Mouse (Mus musculus): Measurements from ENCODE around the gene Ptgr2. TPM values are rescaled to one million over a fixed set of nuclear protein-coding genes. Genes with fewer than 3 reads are reported as not detected.
A peak's percentile ranks its signal among the peaks of the same experiment; 100 is the strongest.
"Not testable (repeated sequence)": the region's sequence is repeated elsewhere in the genome, so short reads cannot be mapped to it uniquely, and the experiment has no call there.

Ptgr2 gene
- 34.4 and 40.1 TPM in 2 replicates for total RNA-seq (2017)

GRCm38 (mm10) chr12:84284885-84285592, at the start of gene Ptgr2:
TSS of gene Ptgr2 (plus strand) at chr12:84285232.
- peak; percentile 96 for ATAC-seq (ENCODE audit: extremely low read depth, insufficient number of reproducible peaks, low FRiP score, poor library complexity, severe bottlenecking)

GRCm38 (mm10) chr12:84235577-84235976, 49.5 kb upstream of the Ptgr2 start:
- ATAC-seq (ENCODE audit: extremely low read depth, insufficient number of reproducible peaks, low FRiP score, poor library complexity, severe bottlenecking): no peak

GRCm38 (mm10) chr12:84235981-84236752, 48.9 kb upstream of the Ptgr2 start:
- ATAC-seq (ENCODE audit: extremely low read depth, insufficient number of reproducible peaks, low FRiP score, poor library complexity, severe bottlenecking): no peak

- not testable (repeated sequence) for ATAC-seq (ENCODE audit: extremely low read depth, insufficient number of reproducible peaks, low FRiP score, poor library complexity, severe bottlenecking)
These were observed 48.0 kb upstream of the Ptgr2 start for GRCm38 (mm10) chr12:84237036-84237435.

GRCm38 (mm10) chr12:84243076-84243770, 41.8 kb upstream of the Ptgr2 start:
- ATAC-seq (ENCODE audit: extremely low read depth, insufficient number of reproducible peaks, low FRiP score, poor library complexity, severe bottlenecking): peak; percentile 92

- peak; percentile 38; the same call in 1 of the 2 replicates for ATAC-seq (ENCODE audit: extremely low read depth, insufficient number of reproducible peaks, low FRiP score, poor library complexity, severe bottlenecking)
These were observed 39.3 kb upstream of the Ptgr2 start for GRCm38 (mm10) chr12:84245683-84246082.

GRCm38 (mm10) chr12:84249217-84249616, 35.8 kb upstream of the Ptgr2 start:
- peak; percentile 85 for ATAC-seq (ENCODE audit: extremely low read depth, insufficient number of reproducible peaks, low FRiP score, poor library complexity, severe bottlenecking)

- peak; percentile 91 for ATAC-seq (ENCODE audit: extremely low read depth, insufficient number of reproducible peaks, low FRiP score, poor library complexity, severe bottlenecking)
These were observed 32.2 kb upstream of the Ptgr2 start for GRCm38 (mm10) chr12:84252811-84253210.

- no peak for ATAC-seq (ENCODE audit: extremely low read depth, insufficient number of reproducible peaks, low FRiP score, poor library complexity, severe bottlenecking)
These were observed 30.1 kb upstream of the Ptgr2 start for GRCm38 (mm10) chr12:84254886-84255285.

- 0 out of 2 replicates have a peak, but pooled peaks have one; percentile 36 for ATAC-seq (ENCODE audit: extremely low read depth, insufficient number of reproducible peaks, low FRiP score, poor library complexity, severe bottlenecking)
These were observed 24.7 kb upstream of the Ptgr2 start for GRCm38 (mm10) chr12:84260363-84260762.

- ATAC-seq (ENCODE audit: extremely low read depth, insufficient number of reproducible peaks, low FRiP score, poor library complexity, severe bottlenecking): no peak
These were observed 17.8 kb upstream of the Ptgr2 start for GRCm38 (mm10) chr12:84267264-84267663.

GRCm38 (mm10) chr12:84273366-84273765, 11.7 kb upstream of the Ptgr2 start:
- no peak for ATAC-seq (ENCODE audit: extremely low read depth, insufficient number of reproducible peaks, low FRiP score, poor library complexity, severe bottlenecking)

GRCm38 (mm10) chr12:84275288-84275687, 9.7 kb upstream of the Ptgr2 start:
- ATAC-seq (ENCODE audit: extremely low read depth, insufficient number of reproducible peaks, low FRiP score, poor library complexity, severe bottlenecking): peak; percentile 94

- ATAC-seq (ENCODE audit: extremely low read depth, insufficient number of reproducible peaks, low FRiP score, poor library complexity, severe bottlenecking): no peak
These were observed 8.7 kb upstream of the Ptgr2 start for GRCm38 (mm10) chr12:84276288-84276687.

GRCm38 (mm10) chr12:84276799-84277198, 8.2 kb upstream of the Ptgr2 start:
- ATAC-seq (ENCODE audit: extremely low read depth, insufficient number of reproducible peaks, low FRiP score, poor library complexity, severe bottlenecking): no peak

- ATAC-seq (ENCODE audit: extremely low read depth, insufficient number of reproducible peaks, low FRiP score, poor library complexity, severe bottlenecking): no peak
These were observed 7.2 kb upstream of the Ptgr2 start for GRCm38 (mm10) chr12:84277832-84278231.

- no peak for ATAC-seq (ENCODE audit: extremely low read depth, insufficient number of reproducible peaks, low FRiP score, poor library complexity, severe bottlenecking)
These were observed 6.1 kb upstream of the Ptgr2 start for GRCm38 (mm10) chr12:84278901-84279300.

- no peak for ATAC-seq (ENCODE audit: extremely low read depth, insufficient number of reproducible peaks, low FRiP score, poor library complexity, severe bottlenecking)
These were observed 641 bp upstream of the Ptgr2 start for GRCm38 (mm10) chr12:84284391-84284790.

- ATAC-seq (ENCODE audit: extremely low read depth, insufficient number of reproducible peaks, low FRiP score, poor library complexity, severe bottlenecking): no peak
These were observed 549 bp downstream of the Ptgr2 start for GRCm38 (mm10) chr12:84285593-84285968.

GRCm38 (mm10) chr12:84288461-84288860, 3.4 kb downstream of the Ptgr2 start:
- no peak; the same call in 1 of the 2 replicates for ATAC-seq (ENCODE audit: extremely low read depth, insufficient number of reproducible peaks, low FRiP score, poor library complexity, severe bottlenecking)
